Mouse (Mus musculus) adrenal gland, postnatal 25 days (tissue): ENCODE measurements at regions not wholly inside any gene's neighbourhood (a gene's known extent, or its start where the extent isn't known, plus 50 kb on each side); places are given as distances from the start of the nearest gene placed in this dataset.

Experiments
- DNase-seq: peaks from one replicate; pipeline ENCODE4 v3.0.0; 2021; ENCODE audit warnings: mixed read lengths

DNA sequence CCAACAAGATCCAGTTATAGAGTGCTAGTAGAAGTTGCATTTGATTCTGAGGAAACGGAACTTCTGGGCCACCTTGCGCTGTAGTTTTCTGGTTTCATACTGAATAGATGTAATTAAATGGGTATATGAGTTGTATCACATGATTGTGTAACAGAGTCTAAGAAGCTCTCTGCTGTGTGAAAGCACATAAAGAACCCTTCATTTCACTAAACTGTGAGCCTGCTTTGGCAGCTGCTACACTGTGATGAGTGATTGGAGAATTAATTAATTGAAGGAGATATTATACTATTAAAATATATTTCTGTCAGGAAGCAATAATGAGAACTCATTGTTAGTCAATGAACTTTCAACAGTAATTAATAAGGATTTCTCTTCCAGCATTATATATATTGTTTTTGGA, 369.8 kb upstream of the Fbxo33 start:
- no peak for DNase-seq

DNA sequence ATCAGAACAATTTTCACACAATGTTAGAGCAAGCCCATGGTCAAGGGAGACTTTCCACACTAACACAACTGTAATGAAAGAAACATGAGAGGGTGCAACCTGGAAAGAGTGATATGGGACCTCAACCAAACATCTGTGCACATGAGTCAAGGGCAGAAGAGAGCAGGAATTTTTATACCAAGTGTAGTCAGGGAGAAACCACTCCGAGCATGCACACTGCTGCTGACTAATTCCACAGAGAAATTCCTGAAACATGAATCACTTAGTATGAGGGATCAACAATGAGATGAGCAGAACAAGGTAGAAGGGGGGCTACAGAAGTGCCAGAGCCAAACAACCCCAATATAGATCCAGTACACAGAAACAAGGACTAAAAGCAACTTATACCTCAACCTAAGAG, 363.1 kb upstream of the Fbxo33 start:
- DNase-seq, result no peak

DNA sequence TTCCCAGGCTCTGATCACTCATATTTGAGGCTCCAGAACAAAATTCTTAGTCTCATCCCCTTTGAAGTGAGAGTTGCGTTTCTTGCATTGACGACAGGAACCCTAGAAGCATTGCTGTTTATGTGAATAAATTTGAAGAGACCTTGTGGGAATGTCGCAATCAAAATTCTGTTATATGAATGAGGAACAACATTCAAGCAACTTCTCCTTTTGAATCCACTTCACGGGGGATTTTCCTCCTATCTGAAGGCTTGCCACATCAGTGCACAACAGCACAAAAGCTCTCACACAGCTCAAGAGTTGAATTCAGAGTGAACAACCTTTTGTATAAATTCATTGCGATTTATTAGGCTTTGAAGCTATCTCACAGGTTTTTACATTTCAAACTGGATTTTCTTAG, 360.2 kb upstream of the Fbxo33 start:
- no peak for DNase-seq

DNA sequence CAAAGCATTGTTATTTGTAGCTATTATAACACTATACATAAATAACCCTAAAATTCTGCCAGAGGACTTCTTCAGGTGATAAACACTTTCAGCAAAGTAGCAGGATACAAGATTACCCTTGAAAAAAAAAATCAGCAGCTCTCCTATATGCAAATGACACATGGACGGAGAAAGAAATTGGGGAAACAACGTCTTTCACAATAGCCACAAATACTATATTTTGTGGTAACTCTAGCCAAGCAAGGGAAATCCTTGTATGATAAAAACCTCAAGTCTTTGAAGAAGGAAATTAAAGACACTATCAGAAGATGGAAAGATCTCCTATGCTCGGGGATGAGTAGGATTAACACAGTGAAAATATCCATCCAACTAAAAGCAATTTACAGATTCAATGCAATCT, 344.4 kb upstream of the Fbxo33 start:
- DNase-seq, result no peak

DNA sequence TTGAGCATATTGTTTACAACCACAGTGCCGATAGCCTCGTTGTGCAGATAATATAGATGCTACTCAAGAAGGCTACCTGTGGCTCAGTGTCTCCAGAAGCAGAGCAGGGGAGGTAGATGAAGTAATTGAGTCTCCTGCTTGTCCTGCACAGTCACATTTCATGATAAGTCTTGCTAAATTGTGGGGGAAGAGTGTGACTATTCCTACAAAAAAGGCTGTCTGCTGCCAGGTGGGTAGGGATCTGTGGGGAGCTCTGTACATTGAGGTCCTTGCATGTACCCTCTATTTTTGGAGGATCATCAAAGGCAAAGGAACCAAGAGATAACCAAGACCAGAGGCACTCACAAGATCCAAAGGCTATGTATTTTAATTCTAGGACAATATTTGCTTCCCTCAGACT, 320.3 kb upstream of the Fbxo33 start:
- DNase-seq, result no peak

DNA sequence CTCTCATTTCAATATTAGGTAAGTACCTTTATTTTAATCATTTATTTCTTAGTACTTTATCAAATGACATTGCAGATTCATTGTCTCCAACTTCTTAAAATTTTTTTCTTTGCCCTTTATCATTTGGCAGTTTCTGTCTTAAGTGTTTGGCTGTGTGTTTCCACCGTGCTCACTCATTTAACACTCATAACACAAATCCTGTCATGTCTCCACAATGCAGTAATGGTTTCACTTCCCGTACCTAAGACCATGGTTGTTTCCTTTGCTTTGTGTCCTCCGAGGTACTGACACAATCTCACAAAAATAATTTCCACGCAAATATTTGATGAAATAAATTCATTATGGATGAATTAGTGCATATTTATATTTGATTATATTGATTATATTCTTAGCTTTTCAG, 311.0 kb upstream of the Fbxo33 start:
- no peak for DNase-seq

DNA sequence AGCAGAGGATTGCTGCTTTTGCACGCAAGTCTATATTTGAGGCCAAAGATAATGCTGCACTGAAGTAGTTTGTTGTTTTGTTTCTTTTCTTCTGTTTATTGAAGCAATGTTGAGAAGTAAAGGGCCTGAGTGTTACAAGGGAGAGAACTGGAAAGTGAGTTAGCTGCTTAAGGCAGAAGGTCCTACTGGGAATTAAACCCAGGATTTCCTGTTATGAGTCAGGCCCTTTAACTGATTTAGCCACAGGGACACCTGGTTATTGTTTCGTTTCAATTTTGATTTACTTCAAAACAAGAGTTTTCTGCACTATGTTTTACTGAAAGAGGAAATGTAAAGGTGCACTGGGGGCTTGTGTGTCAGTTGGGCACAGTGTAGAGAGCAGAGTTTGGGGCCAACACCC, 303.8 kb upstream of the Fbxo33 start:
- DNase-seq, result no peak

DNA sequence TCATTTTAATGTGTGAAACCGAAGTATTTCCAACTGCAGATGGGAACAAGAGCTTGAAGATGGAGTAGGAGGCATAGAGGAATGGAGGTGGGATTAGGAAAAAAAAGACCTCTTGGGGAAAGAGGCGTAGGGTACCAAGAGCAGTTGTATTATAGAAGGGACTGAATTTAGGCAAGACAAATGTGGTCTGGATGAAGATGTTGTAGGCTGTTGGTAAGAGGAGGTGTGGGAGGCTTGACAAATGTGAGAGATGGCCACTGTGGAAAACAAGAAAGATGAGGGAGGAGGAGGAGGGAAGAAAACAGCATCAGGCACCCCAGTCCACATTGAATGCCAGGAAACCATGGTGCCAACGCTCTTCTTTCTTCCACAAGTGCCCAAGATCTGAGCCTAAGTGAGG, 302.4 kb upstream of the Fbxo33 start:
- no peak for DNase-seq

DNA sequence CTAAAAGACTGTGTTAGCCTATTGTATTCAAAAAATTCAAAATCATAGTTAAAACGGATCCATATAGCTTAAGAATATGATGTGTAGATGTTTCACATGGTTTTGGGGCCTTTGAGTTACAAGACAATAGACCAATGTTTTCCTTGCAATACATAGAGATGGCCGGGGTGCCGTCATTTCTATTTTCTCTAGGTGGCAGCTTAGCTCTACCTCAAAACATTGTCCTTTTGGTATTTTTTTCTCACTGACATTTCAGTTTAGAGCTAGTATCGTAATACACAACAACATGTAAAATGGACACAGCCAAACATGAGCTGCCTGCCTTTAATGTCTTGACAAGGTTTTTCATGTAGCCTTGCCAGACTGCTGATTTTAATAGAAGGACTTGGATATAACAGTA, 290.3 kb upstream of the Fbxo33 start:
- peak; percentile 3 for DNase-seq

DNA sequence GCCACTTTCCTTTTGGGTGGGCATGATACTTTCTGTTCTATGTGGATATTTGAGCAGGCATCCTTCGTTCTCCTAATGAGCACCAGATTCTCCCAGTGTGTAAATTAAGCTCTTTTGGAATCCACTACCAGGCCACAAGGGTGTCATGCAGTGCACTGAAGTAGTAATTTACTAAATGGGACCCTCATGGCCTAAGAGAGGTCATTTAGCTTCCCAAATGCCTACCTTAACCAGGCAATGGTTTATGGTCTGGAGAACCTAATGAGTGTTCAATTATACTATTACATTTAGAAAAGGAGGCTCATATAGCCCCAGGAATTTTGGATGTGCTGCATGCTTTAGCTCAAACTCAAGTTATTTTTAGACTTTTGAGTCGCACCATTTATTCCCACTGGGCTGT, 289.6 kb upstream of the Fbxo33 start:
- DNase-seq, result no peak

DNA sequence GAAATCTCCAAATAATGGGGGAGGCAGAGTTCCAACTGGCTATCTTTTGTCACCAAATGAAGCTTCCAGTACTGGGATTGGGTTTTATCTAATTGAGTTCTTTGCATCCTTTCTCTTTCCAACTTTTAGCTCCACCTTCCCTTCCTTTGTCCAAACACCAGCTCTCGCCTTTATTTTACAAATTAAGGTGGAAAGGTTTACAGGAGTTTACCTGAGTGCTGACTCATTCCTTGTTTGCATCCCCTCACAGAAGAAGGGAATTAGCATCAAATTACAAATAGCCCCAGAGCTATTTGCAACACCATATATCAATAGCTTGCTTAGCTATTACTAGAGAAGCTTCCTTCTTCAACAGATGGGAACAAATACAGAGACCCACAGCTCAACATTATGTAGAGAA, 287.9 kb upstream of the Fbxo33 start:
- no peak for DNase-seq

DNA sequence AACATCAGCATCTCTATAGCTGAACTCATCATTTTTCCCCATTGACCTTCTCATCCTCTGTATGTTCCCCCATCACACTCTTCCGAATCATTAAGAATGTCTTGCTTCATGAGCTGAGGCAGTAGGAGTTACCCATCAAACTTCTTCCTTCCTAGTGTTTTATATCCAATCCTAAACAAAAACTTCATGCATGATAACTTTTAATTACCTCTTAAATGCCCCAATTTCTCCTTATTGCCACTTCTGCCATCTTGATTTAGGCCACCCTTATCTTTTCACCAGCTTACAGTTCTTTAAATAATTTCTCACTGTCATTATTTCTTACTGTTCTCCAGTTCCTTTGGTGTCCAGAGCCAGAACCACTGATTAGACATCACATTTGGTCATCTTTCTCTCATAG, 277.9 kb upstream of the Fbxo33 start:
- no peak for DNase-seq

DNA sequence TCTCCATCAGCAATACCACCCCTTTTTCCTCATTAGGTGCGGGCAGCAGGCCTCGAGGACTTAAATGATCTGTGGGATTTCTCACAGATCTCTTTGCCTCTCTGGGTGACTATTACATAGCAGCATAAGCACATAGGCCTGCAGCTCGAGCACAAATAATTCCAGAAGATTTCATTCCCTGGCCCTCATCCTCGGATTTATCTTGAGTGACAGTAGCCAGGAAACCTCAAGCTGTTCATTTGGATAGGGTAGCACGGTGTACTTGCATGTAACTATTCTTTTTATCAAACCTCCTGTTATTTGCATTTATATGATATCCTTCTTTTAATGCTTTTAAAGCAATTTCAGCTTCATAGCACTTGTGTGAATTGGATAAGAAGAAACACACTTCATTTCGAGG, 268.5 kb upstream of the Fbxo33 start:
- no peak for DNase-seq

DNA sequence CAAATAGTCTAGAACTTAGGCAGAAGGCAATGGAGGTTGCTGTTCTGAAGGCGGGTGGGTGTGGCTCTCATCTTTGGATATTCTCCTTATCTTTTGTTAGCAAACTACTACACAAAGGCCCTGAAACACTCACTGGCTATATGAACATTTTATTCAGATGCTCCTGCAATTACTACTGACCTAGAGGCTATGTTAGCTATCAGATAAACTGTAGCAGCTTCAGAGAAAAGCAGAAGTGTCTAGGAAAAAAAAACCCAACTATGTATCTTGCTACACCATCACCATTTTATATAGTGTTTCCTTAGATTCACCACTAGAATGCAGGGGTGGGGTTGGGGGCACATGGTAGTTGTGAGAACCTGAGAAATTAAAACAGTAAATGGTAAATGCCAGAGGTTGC, 268.0 kb upstream of the Fbxo33 start:
- DNase-seq, result no peak

DNA sequence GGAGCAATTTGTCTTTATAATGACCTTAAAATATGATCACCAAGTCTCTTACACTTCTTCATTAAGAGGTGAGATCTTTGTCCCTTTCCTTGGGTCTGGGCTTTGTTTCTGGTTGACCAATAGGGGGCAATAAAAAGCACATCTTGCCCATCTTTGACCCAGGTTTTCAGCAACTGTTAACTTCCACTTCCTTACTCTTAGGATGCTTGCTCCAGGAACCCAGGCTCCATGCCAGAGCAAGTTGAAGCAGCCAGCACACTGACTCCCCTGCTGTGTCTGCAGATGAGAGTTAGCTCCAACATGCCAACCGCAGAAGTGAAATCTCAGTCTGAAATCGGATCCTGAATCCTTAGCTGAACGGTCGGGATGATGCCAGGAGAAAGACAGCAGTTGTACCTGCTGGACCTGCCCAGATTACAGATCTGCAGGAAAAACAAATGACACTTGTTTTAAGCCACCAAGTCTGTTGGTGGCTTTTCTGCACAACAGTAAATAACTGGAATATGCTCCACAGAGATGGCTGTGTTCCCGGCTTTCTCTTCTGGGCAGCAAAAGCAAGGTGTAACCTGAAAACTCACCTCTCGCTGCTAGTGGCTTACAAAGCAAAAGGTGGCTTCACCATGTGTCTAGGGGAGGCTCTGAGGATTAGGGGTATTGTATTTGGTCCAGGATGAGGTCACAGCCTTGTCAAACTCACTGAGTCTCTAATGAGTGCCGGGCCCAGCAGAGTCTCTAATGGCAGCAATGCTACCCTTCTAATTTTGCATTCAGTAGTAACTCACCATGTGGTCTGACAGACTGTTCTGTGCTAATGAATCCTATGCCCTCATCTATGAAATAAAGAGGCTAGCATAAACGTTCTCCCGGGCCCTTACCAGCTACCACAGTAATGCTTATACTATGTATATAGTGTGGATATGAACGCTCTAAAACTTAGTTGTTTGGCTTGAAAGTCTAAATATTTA, 241.8 kb upstream of the Fbxo33 start:
- no peak for DNase-seq

DNA sequence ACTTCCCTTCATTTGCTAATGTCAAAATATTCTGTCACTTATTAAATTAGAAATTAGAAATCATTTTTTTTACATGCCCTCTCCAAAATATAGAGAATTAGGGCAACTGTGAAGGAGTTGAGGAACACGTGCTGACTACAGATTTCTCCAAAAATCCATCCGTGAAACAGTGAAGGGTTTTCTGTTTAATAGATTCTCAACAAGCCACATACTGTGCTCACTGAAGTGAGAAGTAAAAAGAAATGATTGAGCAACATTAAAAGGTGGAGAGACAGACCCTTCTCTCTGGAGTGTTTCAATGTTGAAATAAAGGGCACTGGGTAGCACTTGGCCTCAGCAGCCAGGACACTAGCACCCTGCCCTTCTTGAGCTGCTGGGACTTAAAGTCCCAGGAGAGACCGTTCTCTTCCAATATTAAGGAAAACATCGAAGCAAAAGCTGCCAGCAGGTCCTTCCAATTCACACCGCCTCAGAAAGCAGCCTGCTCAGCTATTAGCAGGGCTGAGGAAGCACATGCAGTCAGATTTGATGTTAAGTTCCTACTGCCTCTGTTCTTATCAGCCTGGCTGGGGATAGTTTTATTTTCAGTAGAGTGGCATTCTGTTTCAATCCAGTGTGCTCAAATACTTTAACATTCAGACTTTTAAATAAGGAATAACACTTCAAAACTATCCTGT, 236.8 kb upstream of the Fbxo33 start:
- DNase-seq, result no peak

DNA sequence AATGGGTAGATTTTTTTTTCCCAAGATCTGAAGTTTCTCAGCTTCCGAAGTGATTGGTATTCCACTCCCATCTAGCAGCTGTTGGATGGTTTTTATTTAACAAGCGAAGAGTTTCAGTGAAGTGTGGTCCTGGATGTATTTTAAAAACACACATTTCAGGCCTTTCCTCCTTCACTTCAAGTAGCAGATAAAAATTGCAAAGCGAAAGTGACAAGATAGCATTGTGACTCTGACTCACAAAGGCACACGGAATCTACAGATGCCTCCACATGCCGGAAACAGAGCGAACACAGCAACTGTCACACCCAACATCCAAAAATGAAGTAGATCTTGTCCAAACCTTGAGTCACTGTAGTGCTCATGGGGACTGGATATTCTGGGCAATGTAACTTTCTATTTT, 195.5 kb upstream of the Fbxo33 start:
- DNase-seq, result no peak

DNA sequence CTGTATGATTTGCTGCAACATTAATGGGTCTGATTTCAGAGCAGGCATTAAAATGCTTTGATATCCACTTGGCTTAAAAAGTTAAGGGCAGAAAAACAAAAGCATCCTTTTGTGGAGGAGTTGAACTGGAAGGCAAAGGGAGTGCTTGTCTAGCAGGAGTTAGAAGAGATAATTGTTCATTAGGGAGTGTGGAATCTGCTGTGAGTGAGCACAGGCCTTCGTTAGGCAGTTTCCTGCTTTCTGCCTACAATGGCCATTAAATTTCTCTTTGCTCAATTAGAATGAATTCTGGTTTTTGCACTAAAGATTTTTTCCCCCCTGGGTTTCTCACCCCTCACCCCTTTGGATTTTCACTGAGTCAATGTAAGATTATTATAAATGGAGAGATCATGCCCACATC, 192.0 kb upstream of the Fbxo33 start:
- no peak for DNase-seq

DNA sequence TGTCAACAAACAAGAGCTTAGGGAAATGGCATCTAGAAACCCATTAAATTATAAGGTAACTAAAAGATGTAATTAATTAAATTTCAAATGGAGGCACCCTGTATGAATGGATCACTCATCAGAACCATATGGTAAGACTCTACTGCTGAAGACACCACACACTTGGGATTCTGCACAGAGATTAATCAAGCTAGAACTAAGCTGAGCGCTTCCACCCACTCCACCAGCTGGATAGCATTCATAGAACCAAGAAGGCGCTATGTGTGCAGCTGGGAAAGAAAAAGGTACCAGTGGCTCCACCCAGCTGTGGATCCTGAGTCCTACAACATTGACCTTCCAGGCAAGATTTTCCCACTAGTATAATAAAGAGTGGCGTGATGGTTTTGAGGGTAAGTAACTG, 171.6 kb upstream of the Fbxo33 start:
- no peak for DNase-seq

DNA sequence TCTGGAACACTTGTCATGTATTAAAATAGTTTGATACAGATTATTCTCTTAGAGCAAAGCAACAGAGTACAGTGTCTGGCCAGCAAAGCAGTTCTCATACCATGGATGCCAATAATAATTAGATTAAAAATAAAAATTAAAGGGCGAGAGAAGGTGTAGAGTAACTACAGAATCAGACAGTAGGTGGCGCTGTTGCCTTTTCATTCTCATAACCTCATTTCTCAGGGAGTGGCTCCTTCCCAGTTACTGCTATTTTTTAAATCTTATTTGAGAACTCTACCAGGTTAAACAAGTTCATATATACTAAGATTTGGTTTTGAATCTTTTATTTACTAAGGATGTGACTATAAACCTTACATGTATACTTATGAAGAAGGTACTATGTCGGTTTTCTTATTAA, 163.3 kb upstream of the Fbxo33 start:
- DNase-seq, result peak; percentile 19

DNA sequence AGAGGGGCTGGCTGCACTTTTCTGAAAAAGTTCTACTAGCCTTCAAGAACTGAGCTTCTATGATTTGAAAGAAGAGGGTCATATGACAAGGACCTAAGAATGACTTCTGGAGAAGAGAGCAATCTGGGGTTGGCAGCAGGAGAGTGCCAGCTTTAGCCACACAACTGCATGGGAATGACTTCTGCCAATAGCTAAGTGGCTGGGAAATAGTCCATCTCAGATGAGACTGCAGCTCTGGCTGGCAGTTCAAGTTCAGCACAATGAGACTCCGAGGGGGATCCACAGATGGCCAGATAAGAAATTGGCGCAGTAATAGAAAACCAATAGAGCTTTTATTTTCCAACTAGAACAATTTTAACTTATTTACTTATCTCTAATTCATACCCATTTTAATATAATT, 122.1 kb upstream of the Fbxo33 start:
- DNase-seq, result no peak

DNA sequence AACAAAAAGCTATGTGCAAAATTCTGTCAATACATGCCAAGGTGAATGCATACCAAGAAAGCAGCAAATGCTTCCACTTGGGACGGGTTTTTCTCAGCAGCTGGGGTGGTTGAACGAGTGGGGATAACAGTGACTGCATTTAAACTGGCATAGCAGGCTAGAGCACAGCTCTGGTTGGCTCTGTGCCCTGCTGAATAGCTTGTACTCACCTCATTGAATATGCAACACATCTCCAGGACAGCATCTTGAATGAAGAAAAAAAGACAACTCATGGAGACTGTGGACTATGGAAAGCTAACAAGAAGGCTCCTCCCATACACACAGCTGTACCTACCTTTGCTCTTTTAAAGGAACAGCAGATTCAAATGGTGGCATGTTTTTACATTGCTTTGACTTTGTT, 111.2 kb upstream of the Fbxo33 start:
- DNase-seq, result no peak

DNA sequence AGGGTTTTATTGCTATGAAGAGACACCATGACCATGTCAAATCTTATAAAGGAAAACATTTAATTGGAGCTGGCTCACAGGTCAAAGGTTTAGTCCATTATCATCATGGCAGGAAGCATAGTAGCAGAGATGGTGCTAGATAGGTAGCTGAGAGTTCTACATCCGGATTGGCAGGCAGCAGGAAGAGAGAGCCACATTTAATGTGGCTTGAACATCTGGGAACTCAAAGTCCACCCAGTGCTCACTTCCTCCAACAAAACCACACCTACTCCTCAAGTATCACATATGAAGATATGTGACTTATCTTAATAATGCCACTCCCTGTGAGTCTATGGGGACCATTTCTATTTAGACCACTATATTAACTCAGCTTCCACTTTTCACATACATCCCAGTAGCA, 93.2 kb upstream of the Fbxo33 start:
- DNase-seq, result no peak

DNA sequence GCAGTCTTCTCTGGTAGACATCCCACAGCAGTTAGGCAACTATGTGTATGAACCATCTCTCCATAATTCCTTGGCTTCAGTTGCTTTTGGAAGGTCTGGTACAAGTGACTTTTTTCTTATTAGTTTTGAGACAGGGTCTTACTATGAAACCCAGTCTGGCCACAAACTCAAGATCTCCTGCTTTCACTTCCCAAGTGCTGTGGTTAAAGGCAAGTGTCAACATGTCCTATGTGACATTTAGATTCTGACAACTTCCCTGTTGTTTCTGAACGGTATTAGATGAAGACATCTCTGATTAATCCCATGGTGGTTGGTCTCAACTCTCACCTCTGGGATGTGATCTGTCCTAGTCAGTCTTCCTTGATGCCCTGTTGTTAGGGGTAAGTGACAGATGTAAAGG, 88.4 kb upstream of the Fbxo33 start:
- no peak for DNase-seq
